Mouse (Mus musculus) CH12.LX (cell line): Measurements from ENCODE around the gene Gm21731. TPM values are rescaled to one million over a fixed set of nuclear protein-coding genes. Genes with fewer than 3 reads are reported as not detected.
"Not testable (repeated sequence)": the region's sequence is repeated elsewhere in the genome, so short reads cannot be mapped to it uniquely, and the experiment has no call there.

Source experiments
- DNase-seq: peaks from one replicate; pipeline ENCODE4 v3.0.0-alpha.2; 2013; ENCODE audit errors: extremely low read depth
- H3K27ac ChIP-seq: 2 replicates; pipeline ENCODE4 v1.5.1; 2012; ENCODE audit warnings: low read depth, mild to moderate bottlenecking, control low read depth, moderate library complexity; ENCODE audit not compliant: insufficient read depth
- H3K27me3 ChIP-seq: replicated peaks from 2 replicates; pipeline ENCODE3; 2012; ENCODE audit warnings: inconsistent platforms
- H3K36me3 ChIP-seq, 2 experiments: replicated peaks in 1 of 2; 2 replicates each; pipeline versions ENCODE3 to v1.6.1; 2012; ENCODE audit warnings: inconsistent platforms in 1 of 2, low read length in 1 of 2, mild to moderate bottlenecking in 1 of 2, mixed read lengths in 1 of 2, moderate library complexity in 1 of 2; ENCODE audit not compliant: control insufficient read depth in 1 of 2, insufficient read depth in 1 of 2
- H3K4me1 ChIP-seq, 2 experiments: 2 replicates each; pipeline ENCODE4 v1.6.1; 2012; ENCODE audit warnings: inconsistent platforms in 1 of 2, moderate library complexity in 1 of 2; ENCODE audit not compliant: insufficient read depth in 2 of 2, control insufficient read depth in 1 of 2
- H3K4me2 ChIP-seq: 2 replicates; pipeline ENCODE4 v1.6.1; 2012; ENCODE audit warnings: low read depth, mild to moderate bottlenecking, control low read depth; ENCODE audit not compliant: poor library complexity, insufficient read depth, severe bottlenecking
- H3K4me3 ChIP-seq, 3 experiments: fragments of 150-350 bp in 1 of 3; sonication (generic) in 1 of 3; replicated peaks in 1 of 3; 2 replicates each; pipeline versions ENCODE3 to v1.5.1; 2011 to 2012; ENCODE audit warnings: low read depth in 2 of 3, low read length in 2 of 3, mild to moderate bottlenecking in 2 of 3, moderate library complexity in 2 of 3, control low read depth in 1 of 3, improper control_type of control experiment in 1 of 3, inconsistent platforms in 1 of 3, mixed read lengths in 1 of 3; ENCODE audit not compliant: poor library complexity in 1 of 3
- H3K79me2 ChIP-seq: replicated peaks from 2 replicates; pipeline ENCODE4 v1.6.1; 2012; ENCODE audit warnings: mild to moderate bottlenecking, moderate library complexity; ENCODE audit not compliant: control insufficient read depth, poor library complexity, insufficient read depth, severe bottlenecking; ENCODE audit errors: extremely low read depth
- H3K9ac ChIP-seq: 2 replicates; pipeline ENCODE4 v1.6.1; 2012; ENCODE audit warnings: low read depth, mild to moderate bottlenecking, control low read depth, moderate library complexity; ENCODE audit not compliant: insufficient read depth
- H3K9me3 ChIP-seq: replicated peaks from 2 replicates; pipeline ENCODE3; 2012; ENCODE audit warnings: low read length, inconsistent platforms, mixed read lengths
- BHLHE40 ChIP-seq: IDR thresholded peaks from 2 replicates; pipeline ENCODE4 v1.6.1; 2011; ENCODE audit warnings: mild to moderate bottlenecking, low read depth, low read length, improper control_type of control experiment
- CTCF ChIP-seq, 2 experiments: IDR thresholded peaks in 1 of 2; conservative IDR thresholded peaks in 1 of 2; 2 replicates each; pipeline ENCODE4 v1.5.1; 2011 to 2012; ENCODE audit warnings: low read depth in 2 of 2, low read length in 2 of 2, improper control_type of control experiment in 1 of 2, inconsistent platforms in 1 of 2, mild to moderate bottlenecking in 1 of 2, moderate library complexity in 1 of 2
- EP300 ChIP-seq: IDR thresholded peaks from 2 replicates; pipeline ENCODE4 v1.6.1; 2011; ENCODE audit warnings: low read length, improper control_type of control experiment
- ETS1 ChIP-seq: conservative IDR thresholded peaks from 2 replicates; pipeline ENCODE4 v1.6.1; 2012; ENCODE audit warnings: low read depth, mild to moderate bottlenecking, inconsistent platforms, low read length, improper control_type of control experiment, moderate library complexity
- IRF4 ChIP-seq: IDR thresholded peaks from 2 replicates; pipeline ENCODE4 v1.6.1; 2014; ENCODE audit warnings: low read depth, mild to moderate bottlenecking, inconsistent platforms, low read length, improper control_type of control experiment
- MEF2A ChIP-seq: IDR thresholded peaks from 2 replicates; pipeline ENCODE4 v1.6.1; 2014; ENCODE audit warnings: low read depth, mild to moderate bottlenecking, inconsistent platforms, low read length, improper control_type of control experiment, borderline replicate concordance
- NELFE ChIP-seq: IDR thresholded peaks from 2 replicates; pipeline ENCODE4 v1.6.1; 2011; ENCODE audit warnings: low read depth, low read length, improper control_type of control experiment
- POLR2A ChIP-seq: IDR thresholded peaks from 2 replicates; pipeline ENCODE4 v1.6.1; 2011; ENCODE audit warnings: low read depth, mild to moderate bottlenecking, improper control_type of control experiment, low read length
- RAD21 ChIP-seq: IDR thresholded peaks from 2 replicates; pipeline ENCODE4 v1.6.1; 2011; ENCODE audit warnings: low read depth, mild to moderate bottlenecking, low read length, improper control_type of control experiment, moderate library complexity
- RCOR1 ChIP-seq: conservative IDR thresholded peaks from 2 replicates; pipeline ENCODE4 v1.6.1; 2012; ENCODE audit warnings: low read depth, mild to moderate bottlenecking, inconsistent platforms, low read length, improper control_type of control experiment
- SMC3 ChIP-seq: IDR thresholded peaks from 2 replicates; pipeline ENCODE4 v1.6.1; 2011; ENCODE audit warnings: low read depth, low read length, improper control_type of control experiment
- TBP ChIP-seq: conservative IDR thresholded peaks from 2 replicates; pipeline ENCODE4 v1.6.1; 2011; ENCODE audit warnings: low read depth, low read length, improper control_type of control experiment
- TCF12 ChIP-seq: IDR thresholded peaks from 2 replicates; pipeline ENCODE4 v1.6.1; 2014; ENCODE audit warnings: low read depth, mild to moderate bottlenecking, inconsistent platforms, low read length, improper control_type of control experiment
- UBTF ChIP-seq: IDR thresholded peaks from 2 replicates; pipeline ENCODE4 v1.6.1; 2012; ENCODE audit warnings: low read depth, mild to moderate bottlenecking, inconsistent platforms, low read length, improper control_type of control experiment, moderate library complexity
- ZNF384 ChIP-seq: IDR thresholded peaks from 2 replicates; pipeline ENCODE4 v1.6.1; 2012; ENCODE audit warnings: low read depth, low read length, improper control_type of control experiment, inconsistent platforms
- dilution Hi-C: fragments of 300-500 bp; cut with MboI; formaldehyde crosslinking; loops from 2 replicates; pipeline ENCODE4 v1.14.3; 2020; ENCODE audit warnings: low sequenced_read_pairs; ENCODE audit not compliant: extremely low pct_unique_long_range_greater_than_20kb, extremely low pct_ligation_motif_present
- in situ Hi-C: fragments of 300-500 bp; cut with MboI; formaldehyde crosslinking; loops from 3 replicates; pipeline ENCODE4 v1.14.3; 2019; ENCODE audit warnings: low sequenced_read_pairs, low pct_ligation_motif_present, low pct_unique_long_range_greater_than_20kb, mixed read lengths
- polyA plus RNA-seq: library from polyadenylated mRNA; unstranded; fragments of >175 nt; gene quantifications from 2 replicates; pipeline ENCODE4 v1.2.1, GENCODE M21; 2012; ENCODE audit warnings: low read depth; ENCODE audit not compliant: insufficient read length
- total RNA-seq, 2 experiments: library from RNA; depleted of rRNA; stranded (reverse); fragments of 300-350 nt in 1 of 2; fragments of >200 nt in 1 of 2; gene quantifications; 2 replicates each; pipeline ENCODE4 v1.2.3; 2012 to 2014

Gm21731 gene
- total and polyA plus RNA-seq, 3 experiments = not detected

DNA sequence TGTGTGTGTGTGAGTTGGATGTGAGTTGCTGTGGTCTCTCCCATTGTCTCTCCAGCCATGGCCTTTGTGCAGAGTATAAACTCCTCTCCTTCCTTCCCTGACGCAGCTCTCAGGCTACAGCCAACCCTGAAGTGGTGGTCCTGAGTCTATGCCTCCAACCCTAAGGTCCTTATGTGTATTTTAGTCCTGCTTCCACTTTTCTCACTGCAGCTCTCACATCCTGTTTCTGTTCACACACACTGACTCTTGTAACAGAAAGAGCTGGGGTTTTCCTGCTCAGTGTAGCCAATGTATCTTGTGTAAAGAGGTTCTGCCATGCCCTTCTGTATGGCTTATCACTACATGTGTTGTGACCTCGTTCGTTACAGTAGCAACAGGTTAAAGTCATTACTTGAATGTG is 20.8 kb downstream of the Gm21731 start:
- dilution Hi-C loops, H3K36me3 ChIP-seq, H3K27me3 ChIP-seq, in situ Hi-C loops, H3K9me3 ChIP-seq, H3K79me2 ChIP-seq: not testable (repeated sequence)
- Histone ChIP-seq H3K4me3 (peak overlapping the region in 1 of 3 experiments; percentile 28), H3K27ac (peak overlapping the region; percentile 100), H3K4me1 (peaks cover 8 to 30% of the 10 kb centered on the region in 2 experiments), H3K4me2 (peak overlapping the region; percentile 88), H3K9ac (peak overlapping the region; percentile 43)
- TF ChIP-seq RCOR1 (0 out of 2 replicates have a peak, but pooled peaks have one; percentile 33), IRF4 (peak; percentile 82), ETS1 (peak; percentile 53; the same call in 1 of the 2 replicates), MEF2A (peak; percentile 74; the same call in 1 of the 2 replicates), EP300 (peak; percentile 76), UBTF (peak; percentile 55; the same call in 1 of the 2 replicates), NELFE (peak; percentile 28; the same call in 1 of the 2 replicates), TBP (peak; percentile 40; the same call in 1 of the 2 replicates), POLR2A (peak; percentile 36), BHLHE40 (peak; percentile 38; the same call in 1 of the 2 replicates), TCF12 (peak; percentile 66), ZNF384 (peak; percentile 68)
- DNase-seq = peak; percentile 65

DNA sequence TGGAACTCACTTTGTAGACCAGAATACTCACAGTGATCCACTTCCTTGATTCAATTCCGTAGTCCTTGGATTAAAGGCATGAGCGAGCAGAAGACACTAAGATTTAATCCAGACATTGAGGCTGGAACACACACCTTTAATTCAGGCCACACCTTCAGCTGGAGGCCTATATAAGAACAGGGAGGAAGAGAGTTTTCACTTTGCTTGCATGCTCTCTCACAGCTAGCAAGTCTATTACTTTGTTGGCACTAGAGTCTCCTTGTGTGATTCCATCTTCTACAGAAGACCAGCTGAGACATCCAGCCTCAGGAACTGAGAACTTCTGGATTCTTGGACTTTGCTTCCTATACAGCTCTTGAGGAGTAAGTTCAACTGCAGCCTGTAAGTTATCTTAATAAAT is 24.0 kb downstream of the Gm21731 start, which contains the start of gene AF067061:
Gene AF067061, plus strand, starts transcription at position 245 of the 400 bp plus-strand sequence.
- TF ChIP-seq POLR2A = peak; percentile 70
- peak; percentile 81 for TF ChIP-seq TBP
- H3K79me2 ChIP-seq, dilution Hi-C loops, H3K36me3 ChIP-seq, H3K9me3 ChIP-seq, DNase-seq, H3K27me3 ChIP-seq, in situ Hi-C loops, H3K27ac ChIP-seq: not testable (repeated sequence)
- Histone ChIP-seq H3K4me1 (peaks cover 8 to 24% of the 10 kb centered on the region in 2 experiments), H3K4me3 (peak within 1 kb of the TSS in 2 of 3 experiments; percentile 31 to 54), H3K9ac (peak within 1 kb of the TSS; percentile 82), H3K4me2 (peak within 1 kb of the TSS; percentile 56; the same call in 1 of the 2 replicates)

DNA sequence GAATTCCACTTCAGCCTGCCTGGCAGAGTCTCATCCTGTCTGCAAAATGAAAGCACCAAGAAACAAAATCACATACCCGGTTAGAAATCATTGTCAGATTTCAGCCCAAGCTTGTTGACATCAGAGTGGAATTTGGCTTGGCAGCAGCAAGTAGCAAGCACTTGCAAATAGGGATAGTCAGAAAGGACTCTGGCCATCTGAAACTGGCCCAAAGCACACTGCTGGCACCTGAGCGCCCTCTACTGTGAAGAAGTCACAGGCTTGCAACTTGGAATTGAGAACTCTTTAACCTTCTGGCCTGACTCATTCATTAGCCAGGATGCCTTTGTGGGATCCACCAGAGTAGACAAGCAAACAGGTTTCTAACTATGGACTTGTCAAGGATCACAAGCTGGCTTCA is 38.9 kb downstream of the Gm21731 start:
- H3K9ac ChIP-seq = peak overlapping the region; percentile 48; the same call in 1 of the 2 replicates
- H3K4me3 ChIP-seq, in situ Hi-C loops, H3K27me3 ChIP-seq, H3K36me3 ChIP-seq, DNase-seq, H3K79me2 ChIP-seq, H3K27ac ChIP-seq, dilution Hi-C loops, H3K9me3 ChIP-seq, H3K4me2 ChIP-seq: not testable (repeated sequence)
- peak; percentile 53 for TF ChIP-seq RAD21
- peak; percentile 19 to 61; a peak in 3 of 4 replicates for TF ChIP-seq CTCF (conservative IDR thresholded peaks at IDR 0.05 in 1 of 2, IDR thresholded peaks at IDR 0.05 in 1 of 2; ENCODE audit: low read depth in 2 of 2, low read length in 2 of 2)
- peak; percentile 68 for TF ChIP-seq SMC3
- 0 out of 2 replicates have a peak, but pooled peaks have one; percentile 16 for TF ChIP-seq IRF4
- H3K4me1 ChIP-seq = peaks cover 3 to 18% of the 10 kb centered on the region in 2 experiments; a peak in 3 of 4 replicates
